Mouse (Mus musculus) megakaryocyte, embryonic 14.5 days (primary cell): ENCODE data around the gene Caskin2.

ENCODE experiments used
- FLI1 ChIP-seq: IDR thresholded peaks from 2 replicates; pipeline ENCODE4 v1.6.1; 2012; ENCODE audit warnings: low read length, inconsistent platforms, mixed read lengths
- GATA1 ChIP-seq: IDR thresholded peaks from 3 replicates; pipeline ENCODE4 v1.6.1; 2012; ENCODE audit warnings: mixed read lengths, low read length, inconsistent platforms, borderline replicate concordance

DNA sequence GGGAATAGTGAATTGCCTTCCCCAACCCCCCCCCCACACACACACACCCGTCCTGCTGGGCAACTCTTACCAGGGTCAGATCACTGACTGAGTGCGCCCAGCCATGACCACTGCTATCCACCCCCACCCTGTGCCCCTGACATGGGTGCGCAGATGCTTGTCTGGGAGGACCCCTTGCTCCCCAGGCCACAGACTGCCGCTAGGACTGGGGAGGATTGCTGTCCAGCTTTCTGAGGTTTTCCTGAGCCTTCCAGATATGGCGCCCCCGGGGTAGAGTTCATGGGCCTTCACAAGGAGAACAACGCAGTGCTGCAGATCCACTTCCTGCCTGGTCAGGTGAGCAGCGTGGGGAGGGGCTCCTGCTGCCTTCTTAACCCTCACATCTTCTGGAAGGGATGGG is 30.8 kb upstream of the Caskin2 start:
- TF ChIP-seq GATA1 (no peak), FLI1 (no peak)
